Mouse (Mus musculus) hindbrain, postnatal 0 days (tissue): Measurements from ENCODE around the gene Nos3. TPM values are rescaled to one million over a fixed set of nuclear protein-coding genes. Genes with fewer than 3 reads are reported as not detected.
"Not testable (repeated sequence)": the region's sequence is repeated elsewhere in the genome, so short reads cannot be mapped to it uniquely, and the experiment has no call there.

Experiments used
- ATAC-seq: fragments of 200-750 bp; cut with Nextera tagmentation; 2 replicates; pipeline ENCODE4 v1.8.0; 2017; ENCODE audit warnings: mild to moderate bottlenecking, moderate TSS enrichment, moderate library complexity
- DNase-seq: peaks from one replicate; pipeline ENCODE4 v3.0.0-alpha.2; 2015; ENCODE audit warnings: low spot score
- H3K27ac ChIP-seq: fragments of 300-500 bp; sonication (generic); 2 replicates; pipeline ENCODE4 v1.5.1; 2014; ENCODE audit warnings: mild to moderate bottlenecking
- H3K27me3 ChIP-seq: fragments of 300-500 bp; sonication (generic); 2 replicates; pipeline ENCODE4 v1.6.1; 2014; ENCODE audit warnings: low read length, mixed read lengths; ENCODE audit not compliant: insufficient read depth
- H3K36me3 ChIP-seq: fragments of 300-500 bp; sonication (generic); 2 replicates; pipeline ENCODE4 v1.6.1; 2014; ENCODE audit warnings: low read length, mixed read lengths; ENCODE audit not compliant: insufficient read depth
- H3K4me1 ChIP-seq: fragments of 300-500 bp; sonication (generic); 2 replicates; pipeline ENCODE4 v1.6.1; 2014; ENCODE audit warnings: antibody characterized with exemption, low read length, mixed read lengths; ENCODE audit not compliant: insufficient read depth
- H3K4me2 ChIP-seq: fragments of 300-500 bp; sonication (generic); 2 replicates; pipeline ENCODE4 v1.6.1; 2014; ENCODE audit warnings: low read depth, mild to moderate bottlenecking, low read length, moderate library complexity, mixed read lengths
- H3K4me3 ChIP-seq: fragments of 300-500 bp; sonication (generic); 2 replicates; pipeline ENCODE4 v1.5.1; 2014; ENCODE audit warnings: low read length
- H3K9ac ChIP-seq: fragments of 300-500 bp; sonication (generic); replicated peaks from 2 replicates; pipeline ENCODE4 v1.6.1; 2014; ENCODE audit warnings: mild to moderate bottlenecking, low read length, moderate library complexity, mixed read lengths
- H3K9me3 ChIP-seq: fragments of 300-500 bp; sonication (generic); 2 replicates; pipeline ENCODE4 v1.6.1; 2016; ENCODE audit warnings: low read length, mixed read lengths
- CTCF ChIP-seq: IDR thresholded peaks from 2 replicates; pipeline ENCODE4 v1.5.1; 2016; ENCODE audit warnings: antibody characterized with exemption, control low read depth, low read depth
- WGBS: fragments of 180-500 bp; shearing (Covaris S2); extraction: QIAGEN DNeasy Blood & Tissue Kit; methylation state at CpG from one replicate; pipeline ENCODE4 v1.1.7; 2014; 5-methylcytosine and 5-hydroxymethylcytosine counted together
- polyA plus RNA-seq: library from polyadenylated mRNA; unstranded; fragments of >200 nt; fragmentation: Nextera tagmentation; extraction: Ambion mirVana; gene quantifications from 2 replicates; pipeline ENCODE4 v1.2.1, GENCODE M21; 2015
- total RNA-seq: library from RNA; depleted of rRNA; stranded (reverse); fragments of >200 nt; gene quantifications from 2 replicates; pipeline ENCODE4 v1.2.3, GENCODE M21; 2014

Gene Nos3
- total and polyA plus RNA-seq, 2 experiments from 2014 or later: 7.2 to 8.7 TPM

DNA sequence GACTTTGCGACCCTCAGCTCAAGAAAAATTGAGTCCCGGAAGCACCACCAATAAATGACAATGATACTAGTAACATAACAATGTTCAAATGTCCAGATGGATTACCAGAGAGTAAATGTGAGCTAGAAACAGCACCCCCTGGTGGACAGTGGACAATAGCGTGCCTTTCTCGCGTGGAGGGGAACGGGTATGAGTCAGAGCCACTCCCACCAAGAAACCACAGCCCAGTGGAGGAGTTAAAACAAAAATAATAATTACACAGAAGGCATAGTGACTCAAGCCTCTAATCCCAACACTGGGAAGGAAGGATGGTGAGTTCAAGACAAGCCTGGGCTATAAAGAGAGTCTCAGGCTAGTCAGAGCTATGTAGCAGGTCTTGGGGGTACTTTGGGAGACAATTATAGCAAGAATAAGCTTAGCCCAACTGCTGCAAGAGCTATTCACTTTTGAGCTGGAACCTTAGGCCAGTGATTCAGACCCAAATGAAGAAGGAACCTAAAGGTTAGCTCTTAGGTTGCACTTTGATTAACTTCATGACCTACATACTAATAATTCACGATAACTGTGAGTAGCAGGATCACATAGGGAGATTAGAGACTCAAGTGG is 28.9 kb downstream of the Nos3 start, which contains the start of gene Abcb8:
TSS of gene Abcb8 (plus strand) at position 272 of the 606 bp plus-strand sequence.
- H3K4me3 ChIP-seq: peak within 1 kb of the TSS; percentile 52
- WGBS: 22% methylated on average over 7 of the region's 7 CpGs
- no peaks in the 10 kb centered on the region for H3K36me3 ChIP-seq
- H3K4me2 ChIP-seq: peak within 1 kb of the TSS; percentile 62
- H3K27me3 ChIP-seq: no peaks in the 10 kb centered on the region
- no peaks in the 10 kb centered on the region for H3K9me3 ChIP-seq
- ATAC-seq (no peak), DNase-seq (peak; percentile 87)
- H3K27ac ChIP-seq: peak within 1 kb of the TSS; percentile 85
- peak within 1 kb of the TSS; percentile 45 for H3K9ac ChIP-seq
- H3K4me1 ChIP-seq: no peaks in the 10 kb centered on the region; the same call in 1 of the 2 replicates
- peak; percentile 89 for TF ChIP-seq CTCF

DNA sequence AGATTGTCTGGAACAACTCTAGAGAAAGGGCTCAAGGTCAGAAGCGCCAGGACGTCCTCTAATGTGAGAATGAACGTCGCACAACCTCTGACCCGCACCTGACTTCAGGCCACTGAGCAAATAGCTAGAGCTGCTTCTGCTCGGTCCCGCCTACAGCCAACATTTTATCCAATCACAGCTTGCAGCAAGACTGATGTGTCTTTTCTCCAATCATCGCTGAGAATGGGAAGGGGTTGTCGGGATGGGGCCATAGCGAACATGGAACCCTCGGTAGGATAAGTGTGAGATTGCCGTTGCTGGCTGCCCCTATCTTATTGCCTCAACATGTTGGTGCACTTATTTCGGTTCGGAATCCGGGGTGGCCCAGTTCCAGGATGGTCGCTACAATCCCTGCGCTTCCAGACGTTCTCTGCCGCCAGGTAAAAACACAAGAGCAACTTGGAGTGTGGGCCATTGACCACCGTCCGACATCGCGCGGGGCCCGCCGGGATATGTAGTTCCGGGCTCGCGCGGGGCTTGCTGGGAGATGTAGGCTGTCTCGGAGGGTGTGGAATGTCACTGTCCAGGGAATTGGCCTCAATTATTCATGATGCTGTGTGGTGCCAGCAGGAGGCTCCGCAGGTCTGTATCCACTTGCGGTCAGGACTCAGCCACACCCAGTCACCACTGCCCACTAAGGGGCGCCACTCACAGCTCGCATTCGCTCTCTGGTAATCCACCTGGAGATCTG is 29.7 kb downstream of the Nos3 start:
- H3K9ac ChIP-seq: peak overlapping the region; percentile 45
- ATAC-seq: peak; percentile 97
- H3K4me1 ChIP-seq: no peaks in the 10 kb centered on the region; the same call in 1 of the 2 replicates
- H3K27me3 ChIP-seq: no peaks in the 10 kb centered on the region
- H3K9me3 ChIP-seq: no peaks in the 10 kb centered on the region
- 1% methylated on average over 36 of the region's 36 CpGs for WGBS
- H3K27ac ChIP-seq: peak overlapping the region; percentile 85
- peak; percentile 97 for DNase-seq
- TF ChIP-seq CTCF: peak; percentile 79
- H3K36me3 ChIP-seq: no peaks in the 10 kb centered on the region
- peak overlapping the region; percentile 62 for H3K4me2 ChIP-seq
- peak overlapping the region; percentile 52 for H3K4me3 ChIP-seq

DNA sequence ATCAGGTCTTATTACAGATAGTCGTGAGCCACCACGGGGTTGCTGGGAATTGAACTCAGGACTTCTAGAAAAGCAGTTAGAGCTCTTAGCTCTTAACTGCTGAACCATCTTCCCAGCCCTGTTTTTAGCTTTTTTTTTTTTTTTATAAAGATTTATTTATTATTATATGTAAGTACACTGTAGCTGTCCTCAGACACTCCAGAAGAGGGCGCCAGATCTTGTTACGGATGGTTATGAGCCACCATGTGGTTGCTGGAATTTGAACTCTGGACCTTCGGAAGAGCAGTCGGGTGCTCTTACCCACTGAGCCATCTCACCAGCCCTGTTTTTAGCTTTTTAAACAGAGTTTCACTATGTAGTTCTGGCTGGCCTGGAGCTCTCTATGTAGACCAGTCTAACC is 31.6 kb downstream of the Nos3 start:
- 90% methylated on average over 6 of the region's 6 CpGs for WGBS
- H3K27ac ChIP-seq, H3K4me3 ChIP-seq, ATAC-seq, H3K4me2 ChIP-seq, DNase-seq, H3K9me3 ChIP-seq, H3K27me3 ChIP-seq, H3K36me3 ChIP-seq, H3K4me1 ChIP-seq, H3K9ac ChIP-seq: not testable (repeated sequence)

DNA sequence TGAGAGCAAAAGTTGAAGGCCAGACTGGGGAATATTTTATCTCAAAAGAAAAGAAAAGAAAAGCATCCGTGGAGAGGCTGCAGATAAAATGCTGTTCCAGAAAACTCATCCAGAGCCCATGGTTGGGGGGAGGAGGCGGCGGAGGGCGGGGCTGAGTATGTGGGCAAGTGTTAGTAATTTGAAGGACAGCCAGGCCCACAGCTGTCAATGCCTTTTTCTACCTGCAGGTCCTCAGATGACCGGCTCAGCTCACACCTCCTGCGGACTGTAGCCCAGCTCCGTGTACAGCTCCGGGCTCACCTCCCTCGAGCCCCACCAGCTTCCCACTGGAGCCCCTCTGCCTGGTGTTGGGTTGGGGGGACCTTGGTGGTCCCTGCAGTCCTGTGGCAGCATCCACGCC is 35.1 kb downstream of the Nos3 start:
- Histone ChIP-seq H3K4me3 (no peak overlapping the region), H3K9me3 (no peaks in the 10 kb centered on the region), H3K4me1 (no peaks in the 10 kb centered on the region), H3K27me3 (no peaks in the 10 kb centered on the region), H3K36me3 (peaks cover 6% of the 10 kb centered on the region; the same call in 1 of the 2 replicates), H3K4me2 (no peak overlapping the region), H3K9ac (no peak overlapping the region), H3K27ac (no peak overlapping the region)
- 0 out of 2 replicates have a peak, but pooled peaks have one; percentile 3 for ATAC-seq
- no peak for TF ChIP-seq CTCF
- DNase-seq: no peak
- WGBS: 87% methylated on average over 10 of the region's 10 CpGs

DNA sequence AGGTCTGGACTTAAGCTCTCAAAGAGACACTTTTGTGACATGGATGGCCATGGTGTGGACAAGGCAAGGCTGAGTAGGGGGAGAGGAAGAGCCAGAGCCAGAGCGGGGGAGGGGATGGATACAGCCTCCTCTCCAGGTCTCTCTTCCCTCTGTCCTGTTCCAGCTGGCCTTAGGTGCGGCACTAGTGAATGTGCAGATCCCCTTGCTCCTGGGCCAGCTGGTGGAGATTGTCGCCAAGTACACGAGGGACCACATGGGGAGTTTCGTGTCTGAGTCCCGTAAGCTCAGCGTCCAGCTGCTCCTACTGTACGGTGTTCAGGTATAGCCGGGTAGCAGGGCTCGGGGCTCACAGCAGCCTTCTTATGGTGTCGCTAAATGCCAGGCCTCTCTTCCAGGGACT is 35.8 kb downstream of the Nos3 start:
- DNase-seq (no peak), ATAC-seq (0 out of 2 replicates have a peak, but pooled peaks have one; percentile 1)
- peaks cover 6% of the 10 kb centered on the region for H3K36me3 ChIP-seq
- H3K4me2 ChIP-seq: no peak overlapping the region
- WGBS: 85% methylated on average over 11 of the region's 11 CpGs
- no peak overlapping the region for H3K27ac ChIP-seq
- H3K9me3 ChIP-seq: no peaks in the 10 kb centered on the region
- no peaks in the 10 kb centered on the region for H3K4me1 ChIP-seq
- H3K9ac ChIP-seq: no peak overlapping the region
- H3K27me3 ChIP-seq: no peaks in the 10 kb centered on the region
- no peak overlapping the region for H3K4me3 ChIP-seq
- TF ChIP-seq CTCF: no peak

DNA sequence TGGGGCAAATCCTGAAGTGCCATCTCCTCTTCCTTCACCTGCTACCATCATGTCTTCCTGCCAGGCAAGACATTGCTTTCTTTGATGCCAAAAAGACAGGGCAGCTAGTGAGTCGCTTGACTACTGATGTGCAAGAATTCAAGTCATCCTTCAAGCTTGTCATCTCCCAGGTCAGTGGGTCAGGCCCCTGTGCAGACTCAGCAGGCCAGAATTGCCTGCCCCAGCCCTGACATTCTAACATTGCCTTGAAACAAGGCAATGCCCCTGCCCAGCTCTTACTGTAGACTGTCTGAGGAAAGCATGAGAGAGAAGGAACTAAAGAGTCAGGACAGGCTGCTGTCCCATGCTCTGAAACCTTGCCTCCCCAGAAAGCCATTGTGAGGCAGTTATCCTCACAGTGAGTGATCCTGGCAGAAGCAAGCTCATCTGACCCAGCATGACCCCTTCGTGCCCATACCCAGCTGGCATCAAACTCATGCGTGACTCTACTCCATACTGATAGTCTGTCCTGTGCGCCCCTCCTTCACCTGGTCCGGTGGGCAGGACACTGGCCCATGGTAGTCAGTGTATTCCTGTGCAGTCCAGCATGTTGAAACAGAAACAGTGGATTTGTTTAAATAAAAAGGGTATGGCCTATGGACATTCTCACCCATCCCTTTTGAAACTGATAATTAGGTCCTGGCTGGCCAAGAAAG is 36.4 kb downstream of the Nos3 start:
- 84% methylated on average over 5 of the region's 5 CpGs for WGBS
- no peak overlapping the region for H3K9ac ChIP-seq
- H3K9me3 ChIP-seq: no peaks in the 10 kb centered on the region
- no peak overlapping the region for H3K4me2 ChIP-seq
- no peaks in the 10 kb centered on the region for H3K4me1 ChIP-seq
- no peaks in the 10 kb centered on the region for H3K27me3 ChIP-seq
- TF ChIP-seq CTCF: no peak
- H3K4me3 ChIP-seq: no peak overlapping the region
- H3K27ac ChIP-seq: no peak overlapping the region
- ATAC-seq: no peak
- DNase-seq: no peak
- H3K36me3 ChIP-seq: peaks cover 6% of the 10 kb centered on the region
